Mouse (Mus musculus): Measurements from ENCODE around the gene Scn3b.

- TF ChIP-seq GATA1 (IDR thresholded peaks at IDR 0.05; ENCODE audit: low read length) = no peak
- no peak for TF ChIP-seq TAL1 (IDR thresholded peaks at IDR 0.05; ENCODE audit: low read length)
These were observed 65.6 kb downstream of the Scn3b start for GRCm38 (mm10) chr9:40334617-40335016.
